Mouse (Mus musculus) gastrocnemius, postnatal 36 days (tissue): ENCODE results near the gene Fbxo6. TPM values are rescaled to one million over a fixed set of nuclear protein-coding genes. Genes with fewer than 3 reads are reported as not detected.

Experiments used
- DNase-seq, 2 experiments: peaks; one replicate each; pipeline ENCODE4 v3.0.0; 2022
- intact Hi-C: fragments of 180-260 bp; cut with DNase I; formaldehyde crosslinking; loops from one replicate; pipeline ENCODE4 v1.15.1; 2025
- total RNA-seq, 2 experiments: library from RNA; stranded (reverse); gene quantifications; 2 replicates each; pipeline ENCODE4 v1.2.3; 2021

Fbxo6 gene
- total RNA-seq, 2 experiments from 2014 or later, result 32.7 to 33.5 TPM

DNA sequence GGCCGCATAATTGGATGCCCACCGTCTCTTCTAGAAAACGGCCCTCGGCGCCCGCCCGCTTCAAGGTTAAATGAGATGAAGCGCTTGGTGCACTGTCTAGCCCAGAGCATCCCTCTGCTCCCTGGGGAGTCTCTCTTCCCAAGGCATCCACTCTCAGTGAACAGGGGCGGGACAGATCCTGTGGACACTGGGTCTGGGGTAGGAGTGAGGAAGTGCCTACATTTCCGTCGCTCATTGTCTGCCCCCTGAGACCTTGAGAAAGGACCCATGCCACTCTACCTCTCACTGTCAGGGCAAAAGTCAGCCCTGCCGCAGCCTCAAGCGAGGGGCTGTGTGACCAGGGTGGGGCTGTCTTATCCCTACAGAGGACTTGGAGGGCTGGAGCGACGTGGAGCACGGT is 12.5 kb upstream of the Fbxo6 start:
- intact Hi-C loops, result loop anchor here (10.0 kb wide), 1 partner anchor 210 kb away; no protein-coding TSS in a partner anchor
- DNase-seq, result no peak

- peak; percentile 49 to 65 for DNase-seq
- intact Hi-C loops, result loop anchor here (10.0 kb wide), 1 partner anchor 209 kb away; no protein-coding TSS in a partner anchor
Observed at GRCm38 (mm10) chr4:148164002-148164439, 12.1 kb upstream of the Fbxo6 start.

GRCm38 (mm10) chr4:148160436-148161390 is 8.8 kb upstream of the Fbxo6 start, which contains the start of the genes Fbxo44 and Fbxo2:
Fbxo44 (minus strand) TSS chr4:148160482.
Fbxo2 (plus strand) TSS chr4:148160621.
- no peak for DNase-seq
- intact Hi-C loops, result loop anchor here (10.0 kb wide), 1 partner anchor 206 kb away; no protein-coding TSS in a partner anchor

GRCm38 (mm10) chr4:148159544-148160435 is 7.8 kb upstream of the Fbxo6 start:
- peak; percentile 82 to 85 for DNase-seq
- intact Hi-C loops, result loop anchor here (10.0 kb wide), 1 partner anchor 205 kb away; no protein-coding TSS in a partner anchor

DNA sequence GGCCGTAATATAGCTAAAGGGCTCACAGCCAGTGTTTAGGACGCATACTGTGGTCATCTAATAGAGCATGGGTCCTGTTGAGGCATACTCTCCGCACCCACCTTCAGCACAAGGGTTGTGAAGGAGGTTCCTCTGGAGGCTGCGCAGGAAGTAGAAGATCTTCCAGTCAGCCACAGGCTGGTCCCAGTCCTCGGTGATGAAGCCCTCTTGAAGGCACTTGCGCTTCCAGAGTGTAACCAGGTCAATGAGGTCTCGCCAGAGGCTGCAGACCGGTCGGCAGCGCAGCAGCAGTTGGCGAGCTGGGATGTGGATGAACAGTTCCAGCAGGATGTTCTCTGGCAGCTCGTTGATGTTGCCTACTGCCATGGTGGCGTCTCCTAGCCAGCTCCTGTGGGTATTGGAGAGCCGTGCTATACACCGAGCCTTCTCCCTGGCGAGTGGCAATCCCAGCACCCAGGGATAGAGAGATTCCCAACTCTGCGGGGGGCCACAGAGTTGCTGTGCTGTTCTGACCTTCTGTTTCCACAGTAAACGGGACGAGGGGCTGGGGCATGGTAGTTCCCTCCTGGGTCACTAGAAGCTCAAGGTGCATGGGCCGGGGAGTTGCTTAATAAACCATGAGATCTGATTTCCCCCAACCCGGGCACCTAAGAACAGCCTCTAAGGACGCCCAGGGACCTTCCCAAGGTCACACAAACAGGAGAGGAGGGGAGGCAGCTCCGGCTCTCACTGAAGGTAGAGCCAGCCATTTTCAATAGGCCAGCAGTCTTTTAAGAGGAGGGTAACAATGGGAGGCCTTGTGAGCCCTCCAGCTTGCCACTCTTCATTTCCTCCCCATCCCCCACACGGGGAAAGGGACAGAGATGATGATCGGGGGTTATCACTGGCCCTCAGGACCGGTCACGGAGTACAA is 6.8 kb upstream of the Fbxo6 start:
- DNase-seq, result no peak
- intact Hi-C loops, result no loop called here

DNA sequence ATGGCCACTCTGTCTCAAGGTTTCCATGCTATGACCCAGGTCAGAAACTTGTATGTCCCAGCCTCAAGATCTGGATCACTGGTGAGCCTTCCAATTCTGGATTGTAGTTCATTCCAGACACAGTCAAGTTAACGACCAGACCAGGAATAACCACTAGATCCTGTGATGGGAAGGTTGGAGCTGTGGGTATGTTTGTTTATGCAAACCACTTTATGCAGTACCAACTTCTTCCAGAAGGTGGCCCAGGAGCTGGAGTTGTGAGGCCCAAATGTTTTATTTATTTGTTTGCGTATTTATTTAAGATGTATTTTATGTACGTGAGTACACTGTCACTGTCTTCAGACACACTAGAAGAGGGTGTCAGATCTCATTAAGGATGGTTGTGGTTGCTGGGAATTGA is 3.0 kb upstream of the Fbxo6 start:
- intact Hi-C loops, result no loop called here
- no peak for DNase-seq

- no peak for DNase-seq
- intact Hi-C loops, result no loop called here
Observed at GRCm38 (mm10) chr4:148154006-148154405, 2.1 kb upstream of the Fbxo6 start.

- intact Hi-C loops, result loop anchor here (2.0 kb wide), 1 partner anchor 14 kb away; no protein-coding TSS in a partner anchor
- no peak for DNase-seq
Observed at GRCm38 (mm10) chr4:148152547-148152946, 607 bp upstream of the Fbxo6 start.

DNA sequence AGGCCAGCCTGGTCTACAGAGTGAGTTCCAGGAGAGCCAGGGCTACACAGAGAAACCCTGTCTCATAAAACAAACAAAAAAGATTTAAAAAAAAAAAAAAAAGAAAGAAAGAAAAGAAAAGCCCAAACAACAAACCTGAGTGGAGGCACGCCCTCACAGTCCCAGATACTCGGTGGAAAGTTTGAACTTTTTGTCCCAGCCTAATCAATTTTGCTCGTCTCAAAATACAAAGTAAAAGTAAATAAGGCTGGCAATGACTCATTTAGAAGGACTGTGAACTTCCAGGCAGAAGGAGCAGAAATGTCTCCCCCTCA is 1.0 kb downstream of the Fbxo6 start:
- intact Hi-C loops, result no loop called here

DNA sequence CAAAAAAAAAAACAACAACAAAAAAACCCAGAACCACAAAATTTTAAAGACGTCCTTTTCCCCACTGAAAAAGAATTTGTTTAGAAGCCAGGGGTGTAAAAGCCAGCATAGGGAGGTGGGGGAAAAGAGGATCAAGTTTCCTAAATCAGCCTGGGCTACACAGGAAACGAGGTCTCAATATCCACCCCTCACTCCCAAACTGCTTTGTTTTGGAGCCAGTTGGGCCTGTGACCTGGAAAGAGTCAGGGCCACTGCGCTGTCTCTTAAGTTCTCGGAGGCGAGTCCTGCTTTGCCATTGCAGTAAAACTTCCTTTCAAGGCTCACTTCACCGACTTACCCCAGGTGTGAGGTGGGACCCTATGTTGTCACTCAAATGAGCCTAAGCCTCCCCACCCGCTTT is 1.7 kb downstream of the Fbxo6 start:
- intact Hi-C loops, result no loop called here
- DNase-seq, result no peak

More for the DNA sequence above, 1.0 kb downstream of the Fbxo6 start:
- DNase-seq, result no peak

GRCm38 (mm10) chr4:148149540-148149939 is 2.4 kb downstream of the Fbxo6 start:
- intact Hi-C loops, result no loop called here
- DNase-seq, result no peak

DNA sequence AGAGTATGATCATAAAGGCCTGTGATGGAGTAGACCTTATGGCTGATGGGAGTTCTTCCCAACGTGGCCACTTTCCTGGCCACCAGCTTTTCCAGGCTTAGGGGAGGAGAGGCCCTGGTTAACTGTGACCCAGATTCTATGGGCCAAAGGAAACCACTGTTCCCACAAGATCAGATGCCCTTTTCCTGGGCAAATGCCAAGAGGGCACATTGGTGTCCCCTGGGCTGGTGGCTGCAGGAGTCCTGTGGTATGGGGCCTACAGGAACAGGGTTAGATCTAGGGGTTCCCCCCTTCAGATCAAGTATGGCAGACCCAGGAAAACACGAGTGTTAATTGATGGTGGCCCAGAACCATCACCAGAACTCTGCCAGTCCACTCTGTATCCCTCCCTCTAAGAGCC is 4.2 kb downstream of the Fbxo6 start:
- DNase-seq, result no peak
- intact Hi-C loops, result no loop called here

GRCm38 (mm10) chr4:148143721-148144120 is 8.2 kb downstream of the Fbxo6 start:
- intact Hi-C loops, result no loop called here
- DNase-seq, result no peak

DNA sequence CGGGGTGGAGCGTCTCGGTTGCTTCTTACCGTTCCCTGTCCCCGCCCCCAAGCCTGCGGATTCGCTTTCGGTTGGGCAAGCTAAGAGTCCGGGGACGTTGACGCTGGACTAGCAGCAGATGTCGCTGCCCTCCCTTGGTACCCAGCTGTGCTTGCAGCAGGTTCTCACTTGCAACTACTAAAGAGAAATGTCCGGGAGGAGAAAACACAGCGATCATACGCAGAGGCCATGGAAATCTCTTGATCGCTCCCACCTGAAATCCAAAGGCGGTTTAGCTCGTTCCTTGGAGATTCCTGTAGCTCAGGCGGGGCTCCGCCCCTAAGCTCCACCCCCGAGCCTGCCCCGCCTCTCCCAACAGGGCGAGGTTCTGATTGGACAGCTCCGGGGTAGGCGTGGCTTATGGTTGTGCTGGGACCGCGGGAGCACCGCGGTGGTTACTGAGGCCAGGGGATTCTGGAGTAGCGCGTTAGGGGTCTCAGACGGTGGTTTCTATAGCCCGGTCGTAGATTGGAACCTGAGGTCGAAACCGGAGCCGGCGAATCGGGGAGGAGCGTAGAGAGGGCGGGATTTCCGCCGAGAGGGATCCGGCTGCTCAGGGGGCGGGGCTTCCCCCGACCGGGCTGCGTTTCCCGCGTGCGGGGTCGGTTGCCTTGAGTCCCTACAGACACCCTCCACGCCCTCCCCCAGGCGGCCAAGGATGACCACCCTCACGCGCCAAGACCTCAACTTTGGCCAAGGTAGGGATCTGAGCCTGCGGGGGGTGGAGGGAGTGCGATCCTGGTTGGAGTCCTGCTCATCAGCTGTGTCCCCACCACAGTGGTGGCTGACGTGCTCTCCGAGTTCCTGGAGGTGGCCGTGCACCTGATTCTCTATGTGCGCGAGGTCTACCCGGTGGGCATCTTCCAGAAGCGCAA is 11.6 kb downstream of the Fbxo6 start:
- intact Hi-C loops, result no loop called here
- peak; percentile 90 to 95 for DNase-seq

- intact Hi-C loops, result loop anchor here (2.0 kb wide), 2 partner anchors 13 to 27 kb away; partner anchors contain the start of gene Fbxo6
- DNase-seq, result no peak
Observed at GRCm38 (mm10) chr4:148139767-148140097, 12.2 kb downstream of the Fbxo6 start.

DNA sequence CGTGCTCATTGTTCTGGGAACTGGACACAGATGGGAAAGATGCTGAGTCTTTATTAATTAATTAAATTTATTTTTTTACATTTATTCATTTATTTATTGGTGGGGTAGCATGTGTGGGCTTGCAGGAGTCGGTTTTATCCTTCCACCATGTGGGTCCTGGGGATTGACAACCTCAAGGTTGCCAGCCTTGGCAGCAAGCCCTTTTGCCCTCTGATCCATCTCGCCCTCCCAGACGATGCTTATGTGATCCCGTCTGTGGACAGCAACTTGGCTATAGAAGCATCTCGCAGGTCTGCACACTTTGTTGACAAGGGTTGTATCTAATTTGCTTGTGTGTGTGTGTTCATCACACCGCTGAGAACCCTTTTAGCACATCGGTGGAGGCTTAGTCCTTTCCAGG is 14.4 kb downstream of the Fbxo6 start:
- DNase-seq, result no peak
- intact Hi-C loops, result no loop called here

DNA sequence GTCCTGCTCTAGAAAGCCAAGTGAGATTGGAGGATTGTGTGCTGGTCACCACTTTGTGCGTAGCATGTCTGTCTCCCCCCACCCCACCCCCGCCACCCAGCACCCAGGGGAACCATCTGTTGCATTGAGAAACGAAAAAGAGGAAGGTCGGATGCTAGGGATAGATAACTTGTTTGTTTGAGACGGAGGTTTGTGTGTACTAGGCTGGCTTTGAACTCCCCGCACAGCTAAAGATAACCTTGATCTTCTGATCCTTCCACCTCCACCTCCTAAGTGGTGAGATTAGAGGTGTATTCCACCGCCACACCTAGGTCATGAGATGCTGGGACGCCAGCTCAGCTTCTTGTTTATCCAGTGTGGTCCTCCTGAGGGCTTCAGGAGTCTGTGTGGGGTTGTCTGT is 17.0 kb downstream of the Fbxo6 start:
- intact Hi-C loops, result no loop called here
- DNase-seq, result no peak

DNA sequence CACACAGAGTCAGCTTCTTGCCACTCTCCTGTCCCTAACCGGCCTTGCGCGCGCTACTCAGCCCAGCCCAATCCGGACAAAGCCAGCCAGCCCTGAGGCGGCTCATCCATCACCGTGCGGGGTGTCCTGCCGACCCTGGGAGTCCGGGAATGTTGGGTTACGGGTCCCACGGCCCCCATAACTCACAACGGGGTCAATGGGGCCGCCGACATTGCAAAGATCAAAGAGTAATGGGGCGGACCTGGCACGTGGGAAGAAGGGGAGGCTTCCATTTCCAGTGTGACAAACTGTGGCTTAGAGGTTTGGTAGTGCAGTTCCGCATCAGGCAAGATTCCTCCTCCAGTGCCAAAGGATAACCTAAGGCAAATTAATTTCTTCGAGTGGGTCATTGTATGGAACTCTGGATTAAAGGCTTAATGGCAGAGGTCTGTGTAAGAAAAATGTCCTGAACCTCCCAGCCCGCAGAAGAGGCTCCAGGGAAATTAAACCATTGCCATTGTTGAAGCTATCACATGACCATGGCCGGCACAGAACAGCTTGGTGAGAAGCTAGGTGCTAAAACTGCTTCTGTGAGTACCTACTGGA is 20.4 kb downstream of the Fbxo6 start:
- no peak for DNase-seq
- intact Hi-C loops, result no loop called here
